Mouse (Mus musculus): ENCODE data around the gene Hyou1. TPM values are rescaled to one million over a fixed set of nuclear protein-coding genes. Genes with fewer than 3 reads are reported as not detected.
"Not testable (repeated sequence)": the region's sequence is repeated elsewhere in the genome, so short reads cannot be mapped to it uniquely, and the experiment has no call there.

Gene Hyou1
- polyA plus RNA-seq, 1 experiment from 2014 or later: 35.7 TPM

DNA sequence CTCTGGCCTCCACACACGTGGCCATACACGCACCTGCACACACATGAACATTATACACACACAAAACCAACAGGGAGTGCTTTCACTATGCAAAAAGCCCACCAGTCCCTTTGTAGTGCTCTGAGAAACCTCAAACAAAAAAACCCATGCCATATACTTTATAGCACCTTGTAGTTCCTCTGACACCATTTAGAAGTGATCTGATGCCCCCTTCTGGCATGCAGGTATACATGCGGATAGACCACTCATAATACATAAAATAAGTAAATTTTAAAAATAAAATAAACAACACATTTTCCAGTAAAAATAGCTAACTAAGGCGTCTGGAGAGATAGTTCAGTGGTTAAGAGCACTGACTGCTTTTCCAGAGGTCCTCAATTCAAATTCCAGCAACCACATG, 22.1 kb upstream of the Hyou1 start:
- H3K4me3 ChIP-seq: no peak overlapping the region
- no peaks in the 10 kb centered on the region for H3K9me3 ChIP-seq
- H3K27me3 ChIP-seq: no peaks in the 10 kb centered on the region
- H3K4me1 ChIP-seq: peaks cover 9% of the 10 kb centered on the region; the same call in 1 of the 2 replicates
- H3K27ac ChIP-seq: no peak overlapping the region
- no peak overlapping the region for H3K4me2 ChIP-seq
- peaks cover 69% of the 10 kb centered on the region for H3K36me3 ChIP-seq
- WGBS: 63% methylated on average over 4 of the region's 4 CpGs
- no peak for ATAC-seq (ENCODE audit: borderline replicate concordance, extremely low read depth, low FRiP score, low TSS enrichment)
- H3K9ac ChIP-seq: no peak overlapping the region

DNA sequence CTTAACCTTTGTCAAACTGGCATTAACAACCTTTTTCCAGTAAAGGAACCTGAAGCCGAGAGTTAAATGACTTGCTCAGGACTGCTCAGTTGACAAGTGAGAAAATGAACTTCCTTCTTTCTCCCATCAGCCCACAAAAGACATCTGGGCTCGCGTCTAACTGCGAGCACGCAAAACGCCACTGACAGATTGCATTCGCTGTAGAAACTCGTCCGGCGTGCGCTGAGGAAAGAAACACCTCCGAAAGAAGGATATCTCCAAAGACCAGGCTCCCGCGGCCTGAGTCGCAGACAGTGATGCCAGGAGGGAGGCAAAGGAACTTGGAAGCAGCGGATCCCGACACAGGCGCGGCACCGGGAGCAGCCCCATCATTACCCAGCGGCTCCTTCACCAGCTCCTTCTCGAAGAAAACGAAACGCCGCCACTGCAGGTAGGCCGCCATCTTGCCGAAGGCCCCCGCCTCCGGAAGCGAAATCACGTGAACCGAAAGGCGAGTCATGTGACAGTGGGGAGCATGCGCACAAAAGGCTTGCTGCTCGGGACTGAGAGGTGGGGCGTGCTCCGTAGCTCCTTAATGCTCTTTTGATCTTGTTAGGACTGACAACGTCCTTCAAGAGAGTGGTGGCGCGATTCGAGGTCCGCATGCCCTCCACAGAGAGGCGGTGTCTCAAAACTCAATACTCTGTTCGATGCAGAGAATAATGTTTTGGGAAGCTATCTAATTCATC, 17.9 kb upstream of the Hyou1 start, which contains the start of gene Vps11:
TSS of gene Vps11 (minus strand) at position 481 of the 728 bp plus-strand sequence.
- Histone ChIP-seq H3K9me3 (no peaks in the 10 kb centered on the region), H3K9ac (peak within 1 kb of the TSS; percentile 67), H3K4me2 (peak within 1 kb of the TSS; percentile 76), H3K4me3 (peak within 1 kb of the TSS; percentile 70), H3K27ac (peak within 1 kb of the TSS; percentile 48), H3K36me3 (peaks cover 28% of the 10 kb centered on the region), H3K4me1 (peaks cover 9% of the 10 kb centered on the region; the same call in 1 of the 2 replicates), H3K27me3 (no peaks in the 10 kb centered on the region)
- peak; percentile 95 for ATAC-seq (ENCODE audit: borderline replicate concordance, extremely low read depth, low FRiP score, low TSS enrichment)
- under 1% methylated on average over 44 of the region's 44 CpGs for WGBS

DNA sequence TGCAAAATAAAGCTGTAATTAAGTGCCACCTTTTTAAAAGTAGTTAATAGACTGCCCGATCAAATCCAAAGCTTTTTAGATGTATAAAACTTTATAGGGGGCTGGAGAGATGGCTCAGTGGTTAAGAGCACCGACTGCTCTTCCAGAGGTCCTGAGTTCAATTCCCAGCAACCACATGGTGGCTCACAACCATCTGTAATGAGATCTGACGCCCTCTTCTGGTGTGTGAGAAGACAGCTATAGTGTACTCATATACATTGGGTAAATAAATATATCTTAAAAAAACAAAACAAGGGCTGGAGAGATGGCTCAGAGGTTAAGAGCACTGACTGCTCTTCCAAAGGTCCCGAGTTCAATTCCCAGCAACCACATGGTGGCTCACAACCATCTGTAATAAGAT, 17.4 kb upstream of the Hyou1 start:
- peak overlapping the region; percentile 67; the same call in 1 of the 2 replicates for H3K9ac ChIP-seq
- ATAC-seq (ENCODE audit: borderline replicate concordance, extremely low read depth, low FRiP score, low TSS enrichment): peak; percentile 36

DNA sequence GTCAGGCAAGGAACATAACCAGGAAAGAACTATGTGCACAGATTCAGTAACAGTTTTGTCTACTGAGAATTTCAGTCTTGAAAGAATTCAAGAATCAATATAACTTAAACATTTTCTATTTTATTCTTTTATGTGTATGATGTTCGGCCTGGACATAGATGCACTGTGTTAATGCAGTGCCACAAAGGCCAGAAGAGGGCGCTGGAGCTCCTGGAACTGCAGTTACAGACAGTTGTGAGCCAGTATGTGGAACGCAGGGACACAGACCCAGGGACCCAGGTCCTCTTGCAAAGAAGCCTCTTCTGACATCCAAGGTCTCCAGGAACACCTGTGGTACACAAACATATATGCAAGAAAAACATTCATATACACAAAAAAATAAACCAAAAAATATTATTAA, 14.8 kb upstream of the Hyou1 start:
- Histone ChIP-seq H3K27ac (no peak overlapping the region), H3K4me3 (no peak overlapping the region), H3K4me1 (peaks cover 9% of the 10 kb centered on the region; the same call in 1 of the 2 replicates), H3K9ac (no peak overlapping the region), H3K9me3 (no peaks in the 10 kb centered on the region), H3K4me2 (no peak overlapping the region), H3K36me3 (peaks cover 3% of the 10 kb centered on the region; the same call in 1 of the 2 replicates), H3K27me3 (no peaks in the 10 kb centered on the region)
- no peak for ATAC-seq (ENCODE audit: borderline replicate concordance, extremely low read depth, low FRiP score, low TSS enrichment)
- WGBS: 60% methylated on average over 3 of the region's 3 CpGs

More for the DNA sequence above, 17.4 kb upstream of the Hyou1 start:
- WGBS: 42% methylated on average over 4 of the region's 4 CpGs
- peaks cover 22% of the 10 kb centered on the region for H3K36me3 ChIP-seq
- peak overlapping the region; percentile 76 for H3K4me2 ChIP-seq
- peak overlapping the region; percentile 70 for H3K4me3 ChIP-seq
- not testable (repeated sequence) for H3K4me1 ChIP-seq, H3K9me3 ChIP-seq, H3K27me3 ChIP-seq
- H3K27ac ChIP-seq: peak overlapping the region; percentile 48; the same call in 1 of the 2 replicates

DNA sequence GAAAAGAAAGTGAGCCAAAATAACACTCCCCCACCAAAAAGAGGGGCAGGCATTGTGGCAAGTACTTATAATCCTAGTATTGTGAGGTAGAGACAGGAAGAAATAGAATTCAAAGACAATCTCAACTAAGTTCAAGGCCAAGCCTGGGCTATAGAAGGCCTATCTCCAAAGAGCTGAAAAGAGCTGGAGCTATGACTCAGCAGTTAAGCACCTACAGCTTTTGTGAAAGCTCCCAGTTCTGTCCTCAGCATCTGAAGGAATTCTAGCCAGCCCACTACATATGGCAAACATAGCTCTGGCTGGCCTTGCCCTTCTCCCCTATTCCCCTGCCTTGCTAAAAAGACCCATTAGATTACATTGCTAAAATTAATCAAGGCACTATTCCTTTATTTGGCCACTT, 5.9 kb upstream of the Hyou1 start:
- Histone ChIP-seq H3K4me3 (no peak overlapping the region), H3K4me2 (no peak overlapping the region), H3K9ac (no peak overlapping the region), H3K36me3 (no peaks in the 10 kb centered on the region), H3K27me3 (no peaks in the 10 kb centered on the region), H3K4me1 (peaks cover 6% of the 10 kb centered on the region; the same call in 1 of the 2 replicates), H3K9me3 (no peaks in the 10 kb centered on the region), H3K27ac (no peak overlapping the region)
- no peak for ATAC-seq (ENCODE audit: borderline replicate concordance, extremely low read depth, low FRiP score, low TSS enrichment)

DNA sequence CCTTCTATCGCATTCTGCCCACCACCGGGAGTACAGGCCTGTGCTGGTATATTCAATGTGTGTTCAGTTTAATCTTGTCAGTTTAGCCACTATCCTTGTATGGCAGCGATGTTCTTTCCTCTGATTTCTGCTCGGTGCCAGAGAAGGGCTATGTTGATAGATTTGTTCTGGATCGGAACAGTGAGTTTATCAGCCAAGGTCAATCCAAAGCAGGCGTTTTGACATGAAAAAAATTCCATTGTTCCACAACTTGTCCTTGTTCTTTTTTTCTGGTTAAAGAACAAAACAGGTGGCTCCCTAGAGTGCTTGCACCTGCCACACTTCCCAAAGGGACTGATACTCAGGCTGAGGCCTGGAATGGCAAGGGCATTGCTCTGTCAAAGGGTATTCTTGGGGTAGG, 3.1 kb upstream of the Hyou1 start:
- peaks cover 3% of the 10 kb centered on the region; the same call in 1 of the 2 replicates for H3K36me3 ChIP-seq
- no peak overlapping the region for H3K4me3 ChIP-seq
- WGBS: 81% methylated on average over 6 of the region's 6 CpGs
- peaks cover 21% of the 10 kb centered on the region for H3K4me1 ChIP-seq
- H3K9ac ChIP-seq: no peak overlapping the region
- H3K27me3 ChIP-seq: no peaks in the 10 kb centered on the region
- H3K27ac ChIP-seq: no peak overlapping the region
- H3K4me2 ChIP-seq: no peak overlapping the region
- H3K9me3 ChIP-seq: no peaks in the 10 kb centered on the region
- no peak for ATAC-seq (ENCODE audit: borderline replicate concordance, extremely low read depth, low FRiP score, low TSS enrichment)

DNA sequence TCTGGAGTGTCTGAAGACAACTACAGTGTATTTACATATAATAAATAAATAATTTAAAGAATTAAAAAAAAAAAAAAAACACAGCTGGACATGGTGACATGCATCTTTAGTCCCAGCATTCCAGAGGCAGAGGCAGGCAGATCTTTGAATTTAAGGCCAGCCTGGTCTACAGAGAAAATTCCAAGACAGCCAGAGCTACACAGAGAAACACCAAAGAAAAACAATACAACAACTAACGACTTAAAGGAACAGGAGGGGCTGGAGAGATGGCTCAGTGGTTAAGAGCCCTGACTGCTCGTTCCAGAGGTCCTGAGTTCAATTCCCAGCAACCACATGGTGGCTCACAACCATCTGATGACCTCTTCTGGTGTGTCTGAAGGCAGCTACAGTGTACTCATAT, 2.0 kb upstream of the Hyou1 start:
- not testable (repeated sequence) for ATAC-seq (ENCODE audit: borderline replicate concordance, extremely low read depth, low FRiP score, low TSS enrichment); H3K4me3 ChIP-seq
- 74% methylated on average over 2 of the region's 2 CpGs for WGBS

DNA sequence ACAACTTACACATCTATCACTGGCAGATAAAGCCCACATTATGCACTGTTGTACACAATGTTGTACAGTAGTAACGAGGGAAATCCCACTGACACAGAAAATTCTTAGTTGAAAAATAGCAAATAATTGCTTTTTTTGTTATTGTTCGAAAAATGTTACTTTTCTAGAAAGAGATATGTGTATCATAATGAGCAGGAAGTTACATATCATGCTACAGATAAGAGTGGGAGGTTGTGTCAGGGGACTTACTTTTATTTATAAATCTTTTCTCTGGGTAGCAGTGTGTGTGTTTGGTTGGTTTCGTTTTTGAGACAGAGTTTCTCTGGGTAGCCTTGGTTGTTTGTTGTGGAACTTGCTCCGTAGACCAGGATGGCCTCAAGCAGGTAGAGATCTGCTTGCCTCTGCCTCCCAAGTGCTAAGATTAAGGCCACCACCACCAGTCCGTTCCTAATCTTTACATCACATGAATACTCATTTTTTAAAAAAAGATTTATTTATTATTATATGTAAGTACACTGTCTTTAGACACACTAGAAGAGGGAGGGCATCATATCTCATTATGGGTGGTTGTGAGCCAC, 1.0 kb upstream of the Hyou1 start:
- Histone ChIP-seq H3K9me3 (no peaks in the 10 kb centered on the region), H3K4me2 (peak overlapping the region; percentile 52), H3K4me3 (peak overlapping the region; percentile 78), H3K36me3 (peaks cover 24% of the 10 kb centered on the region), H3K27me3 (no peaks in the 10 kb centered on the region), H3K4me1 (peaks cover 21% of the 10 kb centered on the region), H3K9ac (peak overlapping the region; percentile 65), H3K27ac (no peak overlapping the region; the same call in 1 of the 2 replicates)
- whole genome bisulfite sequencing: 75% methylated on average over 5 of the region's 5 CpGs
- ATAC-seq (ENCODE audit: borderline replicate concordance, extremely low read depth, low FRiP score, low TSS enrichment): no peak

More for the DNA sequence above, 2.0 kb upstream of the Hyou1 start:
- Histone ChIP-seq H3K36me3 (peaks cover 15% of the 10 kb centered on the region), H3K4me1 (peaks cover 21% of the 10 kb centered on the region)
- H3K9me3 ChIP-seq, H3K9ac ChIP-seq, H3K27me3 ChIP-seq, H3K4me2 ChIP-seq, H3K27ac ChIP-seq: not testable (repeated sequence)

DNA sequence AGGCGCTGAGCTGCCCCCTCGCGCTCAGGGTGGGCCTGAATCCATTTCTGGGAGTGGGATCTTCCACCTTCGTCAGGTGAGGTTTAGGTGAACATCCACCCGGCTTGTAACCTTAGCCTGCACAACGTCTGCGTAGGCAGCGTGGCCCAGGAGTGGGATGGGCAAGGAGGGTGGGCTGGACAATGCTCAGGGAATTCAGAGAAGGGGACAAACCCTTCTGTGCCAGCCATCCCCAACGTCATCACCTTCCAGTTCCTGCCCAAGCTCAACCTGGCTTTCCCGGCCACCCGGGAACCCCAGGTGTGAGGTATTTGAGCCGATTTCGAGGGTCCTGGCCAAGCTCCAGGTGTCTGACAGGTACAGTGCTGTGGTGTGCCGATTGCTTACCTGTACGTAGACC, 572 bp downstream of the Hyou1 start:
- H3K9ac ChIP-seq: peak overlapping the region; percentile 92

DNA sequence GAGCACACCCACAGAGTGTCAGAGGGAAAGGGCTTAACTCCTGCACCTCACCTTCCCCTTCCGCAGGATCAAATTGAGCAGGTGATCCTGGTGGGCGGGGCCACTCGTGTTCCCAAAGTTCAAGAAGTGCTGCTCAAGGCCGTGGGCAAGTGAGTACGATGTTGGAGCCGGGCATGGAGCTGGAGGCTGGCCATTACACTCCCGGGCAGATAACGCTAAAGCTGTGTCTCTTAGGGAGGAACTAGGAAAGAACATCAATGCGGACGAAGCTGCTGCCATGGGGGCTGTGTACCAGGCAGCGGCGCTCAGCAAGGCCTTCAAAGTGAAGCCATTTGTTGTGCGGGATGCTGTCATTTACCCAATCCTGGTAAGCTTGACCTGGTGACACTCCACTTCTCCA, 5.3 kb downstream of the Hyou1 start:
- H3K9me3 ChIP-seq: no peaks in the 10 kb centered on the region
- H3K27ac ChIP-seq: no peak overlapping the region
- H3K36me3 ChIP-seq: peaks cover 87% of the 10 kb centered on the region
- H3K4me3 ChIP-seq: no peak overlapping the region
- H3K4me2 ChIP-seq: no peak overlapping the region
- H3K9ac ChIP-seq: no peak overlapping the region
- WGBS: 87% methylated on average over 13 of the region's 13 CpGs
- no peak for ATAC-seq (ENCODE audit: borderline replicate concordance, extremely low read depth, low FRiP score, low TSS enrichment)
- H3K4me1 ChIP-seq: peaks cover 13% of the 10 kb centered on the region
- H3K27me3 ChIP-seq: no peaks in the 10 kb centered on the region

More for the DNA sequence above, 572 bp downstream of the Hyou1 start:
- Histone ChIP-seq H3K4me1 (peaks cover 21% of the 10 kb centered on the region), H3K4me2 (peak overlapping the region; percentile 90), H3K36me3 (peaks cover 40% of the 10 kb centered on the region), H3K27me3 (no peaks in the 10 kb centered on the region), H3K4me3 (peak overlapping the region; percentile 78), H3K27ac (peak overlapping the region; percentile 76), H3K9me3 (no peaks in the 10 kb centered on the region)
- WGBS: 4% methylated on average over 15 of the region's 15 CpGs
- peak; percentile 31; the same call in 1 of the 2 replicates for ATAC-seq (ENCODE audit: borderline replicate concordance, extremely low read depth, low FRiP score, low TSS enrichment)

DNA sequence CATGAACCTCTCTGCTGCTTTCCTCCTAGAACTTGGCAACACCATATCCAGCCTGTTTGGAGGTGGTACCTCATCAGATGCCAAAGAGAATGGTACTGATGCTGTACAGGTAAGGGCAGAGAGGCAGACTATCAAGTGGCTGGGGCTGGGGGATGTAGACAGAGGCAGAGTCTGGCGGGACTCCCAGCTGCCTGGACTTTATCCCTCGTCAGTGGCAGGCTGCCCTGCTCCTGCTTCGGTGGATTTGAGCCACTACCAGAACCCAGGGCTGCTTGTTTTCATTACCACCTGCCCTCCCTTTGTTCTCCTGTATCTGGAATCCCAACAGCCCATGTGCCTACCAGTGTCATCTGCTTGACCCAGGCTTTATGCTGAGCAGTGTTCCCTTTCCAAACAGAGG, 7.9 kb downstream of the Hyou1 start:
- Histone ChIP-seq H3K4me1 (no peaks in the 10 kb centered on the region), H3K36me3 (peaks cover 96% of the 10 kb centered on the region), H3K4me3 (no peak overlapping the region), H3K9ac (no peak overlapping the region), H3K4me2 (no peak overlapping the region), H3K9me3 (no peaks in the 10 kb centered on the region), H3K27ac (no peak overlapping the region), H3K27me3 (no peaks in the 10 kb centered on the region)
- 69% methylated on average over 3 of the region's 3 CpGs for WGBS
- ATAC-seq (ENCODE audit: borderline replicate concordance, extremely low read depth, low FRiP score, low TSS enrichment): no peak

DNA sequence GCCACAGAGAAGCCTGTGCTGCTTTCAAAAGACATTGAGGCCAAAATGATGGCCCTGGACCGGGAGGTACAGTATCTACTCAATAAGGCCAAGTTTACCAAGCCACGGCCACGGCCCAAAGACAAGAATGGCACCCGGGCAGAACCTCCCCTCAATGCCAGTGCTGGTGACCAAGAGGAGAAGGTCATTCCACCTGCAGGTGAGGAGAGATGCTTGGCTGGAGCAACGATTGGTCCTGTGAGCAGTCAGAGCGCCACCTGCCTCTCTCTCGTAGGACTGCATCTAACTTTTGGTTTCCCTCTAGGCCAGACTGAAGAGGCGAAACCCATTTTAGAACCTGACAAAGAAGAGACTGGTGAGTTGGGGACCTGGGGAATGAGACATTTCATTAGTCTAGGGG, 10.0 kb downstream of the Hyou1 start:
- H3K27ac ChIP-seq: no peak overlapping the region
- ATAC-seq (ENCODE audit: borderline replicate concordance, extremely low read depth, low FRiP score, low TSS enrichment): no peak

More for the DNA sequence above, 10.0 kb downstream of the Hyou1 start:
- H3K36me3 ChIP-seq: peaks cover 82% of the 10 kb centered on the region
- no peak overlapping the region for H3K4me3 ChIP-seq
- no peak overlapping the region for H3K9ac ChIP-seq
- H3K9me3 ChIP-seq: no peaks in the 10 kb centered on the region
- H3K4me1 ChIP-seq: no peaks in the 10 kb centered on the region
- H3K4me2 ChIP-seq: no peak overlapping the region
- H3K27me3 ChIP-seq: no peaks in the 10 kb centered on the region
- 57% methylated on average over 8 of the region's 8 CpGs for WGBS
